Mouse (Mus musculus): ENCODE data around the gene Dgkh.
"Not testable (repeated sequence)": the region's sequence is repeated elsewhere in the genome, so short reads cannot be mapped to it uniquely, and the experiment has no call there.

Dgkh gene

DNA sequence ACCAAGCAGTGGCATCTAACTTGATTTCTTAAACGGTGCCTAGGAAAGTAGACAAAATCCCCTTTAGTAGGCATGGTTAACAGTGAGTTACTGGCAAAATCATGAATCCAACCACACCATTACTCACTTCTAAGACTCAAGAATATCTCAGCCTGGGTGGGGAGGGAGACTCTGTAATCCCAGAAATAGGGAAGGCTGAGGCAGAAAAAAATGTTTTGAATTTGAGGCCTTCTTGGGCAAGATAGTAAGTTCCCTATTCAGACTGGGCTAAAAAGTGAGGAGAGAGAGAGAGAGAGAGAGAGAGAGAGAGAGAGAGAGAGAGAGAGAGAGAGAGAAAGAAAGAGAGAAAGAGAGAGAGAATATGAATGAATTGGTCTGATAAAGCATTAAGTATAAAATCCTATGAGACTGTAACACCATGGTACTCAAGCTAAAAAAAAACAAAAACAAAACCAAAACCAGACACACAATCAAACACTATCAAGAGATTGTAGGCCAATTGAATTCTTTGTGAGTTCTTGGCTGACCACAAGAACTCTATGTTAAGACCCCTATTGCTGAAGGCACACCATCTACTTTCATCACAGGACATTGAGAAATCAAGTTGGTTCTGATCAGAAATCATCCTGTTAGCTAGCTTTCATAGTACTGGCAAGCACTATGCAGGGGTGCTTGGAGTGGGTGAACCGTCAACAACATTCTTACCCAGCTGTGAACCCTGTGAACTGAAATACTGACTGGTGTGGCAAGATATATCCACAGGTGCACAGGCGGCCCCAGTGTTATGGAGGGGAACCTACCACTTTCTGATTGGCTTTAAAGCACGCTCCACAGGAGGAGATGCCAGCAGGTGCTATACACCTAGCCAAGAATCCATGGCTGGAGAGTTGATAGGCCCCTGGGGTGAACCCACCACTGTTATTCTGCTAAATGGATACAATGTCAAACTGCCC lies 101.4 kb downstream of the Dgkh start:
- DNase-seq (ENCODE audit: low spot score in 2 of 2), result no peak

DNA sequence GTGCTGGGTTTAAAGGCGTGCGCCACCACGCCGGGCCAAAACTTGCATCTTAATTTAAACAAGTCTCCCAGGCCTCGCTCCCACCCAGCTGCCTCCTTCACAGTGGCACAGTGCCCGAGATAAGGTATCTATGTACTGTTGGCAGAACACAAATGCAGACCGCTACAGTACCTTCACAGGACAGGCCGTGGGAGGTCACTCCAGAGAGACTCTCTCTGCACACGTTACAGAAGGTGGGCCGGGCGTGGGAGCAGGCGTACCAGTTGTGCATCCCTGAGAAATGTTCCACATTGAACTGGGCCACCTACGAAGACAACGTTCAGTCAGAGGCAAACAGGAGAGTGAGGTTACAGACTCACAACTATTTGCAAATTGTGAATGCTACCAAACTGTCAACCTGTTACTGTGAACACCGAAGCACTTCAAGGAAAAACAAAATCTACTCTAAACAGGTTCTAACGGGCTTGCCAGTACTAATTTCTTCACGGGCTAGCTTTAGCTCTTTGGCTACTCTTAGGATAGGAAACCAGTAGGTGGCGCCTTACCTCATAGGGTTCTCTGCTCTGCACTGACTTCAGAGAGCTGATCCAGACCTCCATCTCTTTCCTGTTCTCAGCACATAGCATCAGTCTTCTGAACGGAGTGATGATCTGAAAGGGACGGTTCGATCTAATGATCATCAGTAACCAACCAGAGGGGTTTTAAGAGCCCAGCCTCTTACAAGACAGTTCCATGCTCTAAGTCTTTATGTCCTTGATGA lies 104.9 kb downstream of the Dgkh start:
- no peak for DNase-seq (ENCODE audit: low spot score in 2 of 2)

DNA sequence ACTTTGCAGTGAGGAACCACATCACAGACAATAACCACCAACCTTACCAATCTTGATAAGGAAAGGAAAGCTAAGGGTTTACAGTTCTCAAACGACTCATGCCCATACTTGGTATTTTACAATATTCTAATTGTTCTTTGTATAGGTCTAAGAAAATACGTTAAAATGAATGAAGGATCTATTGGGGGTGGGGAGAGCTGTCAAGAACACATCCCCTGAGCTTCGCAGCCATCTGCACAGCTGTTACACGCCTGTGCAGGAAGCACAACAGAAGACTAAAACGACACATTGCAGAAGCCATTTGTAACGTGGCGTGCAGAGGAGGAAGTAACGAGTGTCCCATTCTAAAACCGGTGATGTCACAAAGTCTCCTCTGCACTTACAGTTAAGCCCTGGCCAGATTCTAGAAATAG lies 113.7 kb downstream of the Dgkh start:
- no peak for DNase-seq (ENCODE audit: low spot score in 2 of 2)

DNA sequence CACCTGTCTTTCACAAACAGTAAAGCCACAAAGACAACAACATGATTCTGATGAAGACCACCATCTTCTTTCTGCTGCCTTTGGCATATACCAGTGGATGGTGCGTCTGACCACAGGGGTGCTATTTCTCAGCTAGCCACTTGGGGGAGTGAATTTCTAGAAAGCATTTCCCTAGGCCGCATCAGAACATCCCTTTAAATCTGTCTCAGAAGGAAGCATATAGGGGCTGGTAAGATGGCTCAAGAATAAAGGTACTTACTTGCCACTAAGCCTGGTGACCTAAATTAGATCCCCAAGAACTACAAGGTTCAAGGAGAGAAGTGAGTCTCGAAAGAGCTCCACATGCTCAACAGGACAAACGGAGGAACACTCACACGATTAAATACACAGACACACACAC lies 119.0 kb downstream of the Dgkh start:
- peak in 1 of 2 experiments; percentile 9 for DNase-seq (ENCODE audit: low spot score in 2 of 2)

DNA sequence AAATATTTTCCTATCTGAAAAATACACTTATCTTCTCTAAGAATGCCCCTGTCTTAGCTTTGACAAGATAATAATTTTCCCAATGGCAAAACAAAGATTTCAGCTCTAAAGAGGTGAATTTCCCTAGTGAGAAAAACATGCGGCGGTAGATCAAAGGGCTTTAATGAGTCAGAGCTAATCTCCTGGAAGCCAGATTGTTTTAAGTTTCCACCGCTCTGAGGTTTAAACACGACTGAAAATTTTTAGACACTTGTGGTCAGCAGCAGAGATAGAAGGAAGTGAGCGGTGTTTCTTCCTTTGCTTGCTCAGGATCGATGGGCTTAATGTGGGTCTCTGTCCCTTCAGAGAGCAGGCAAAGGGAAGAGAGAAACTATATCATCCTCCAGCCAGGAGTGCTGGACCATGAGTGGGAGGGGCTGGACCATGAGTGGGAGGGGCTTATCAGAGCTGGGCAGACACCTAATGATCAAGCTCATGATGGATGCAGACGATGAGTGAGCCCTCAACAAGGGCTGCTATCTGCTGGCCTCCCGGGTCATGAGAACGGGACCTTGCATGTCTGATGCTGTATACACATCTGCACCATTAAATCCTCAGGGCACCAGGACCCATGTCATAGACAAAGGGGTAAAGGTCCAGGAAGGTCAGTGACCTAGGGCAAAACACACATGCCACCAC lies 120.3 kb downstream of the Dgkh start:
- peak in 1 of 2 experiments; percentile 58 for DNase-seq (ENCODE audit: low spot score in 2 of 2)

DNA sequence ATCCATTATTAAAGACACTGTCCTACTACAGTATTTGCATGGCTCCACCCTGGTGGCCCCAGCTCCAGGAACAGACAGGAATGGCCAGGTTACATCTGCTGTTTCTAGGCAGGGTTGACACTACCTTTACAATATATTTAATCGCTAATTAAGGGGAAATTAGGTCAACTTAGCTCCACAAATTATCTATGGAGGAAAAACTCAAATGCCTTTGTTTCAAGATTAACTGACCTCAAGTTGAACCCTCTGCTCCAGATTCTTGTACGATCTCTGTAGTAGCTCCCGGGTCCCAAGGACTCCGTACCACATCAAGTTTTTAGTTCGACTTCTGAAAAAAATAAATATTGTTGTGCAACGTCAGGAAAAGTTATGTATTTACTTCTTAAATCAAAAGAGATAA lies 137.7 kb downstream of the Dgkh start:
- DNase-seq (ENCODE audit: low spot score in 2 of 2), result no peak

DNA sequence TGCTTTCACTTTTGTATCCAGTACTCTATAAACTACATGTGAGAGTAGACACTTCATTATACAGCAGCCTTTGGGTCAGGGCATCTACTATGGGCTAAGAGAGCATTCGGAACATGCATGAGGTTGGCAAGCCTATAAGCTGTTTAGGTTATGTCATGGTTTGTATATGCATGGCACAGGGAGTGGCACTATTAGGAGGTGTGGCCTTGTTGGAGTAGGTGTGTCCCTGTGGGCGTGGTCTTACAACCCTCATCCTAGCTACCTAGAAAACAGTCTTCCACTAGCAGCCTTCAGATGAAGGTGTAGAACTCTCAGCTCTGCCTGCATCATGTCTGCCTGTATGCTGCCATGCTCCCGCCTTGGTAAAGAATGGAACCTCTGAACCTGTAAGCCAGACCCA lies 139.6 kb downstream of the Dgkh start:
- DNase-seq (ENCODE audit: low spot score in 2 of 2), result no peak

DNA sequence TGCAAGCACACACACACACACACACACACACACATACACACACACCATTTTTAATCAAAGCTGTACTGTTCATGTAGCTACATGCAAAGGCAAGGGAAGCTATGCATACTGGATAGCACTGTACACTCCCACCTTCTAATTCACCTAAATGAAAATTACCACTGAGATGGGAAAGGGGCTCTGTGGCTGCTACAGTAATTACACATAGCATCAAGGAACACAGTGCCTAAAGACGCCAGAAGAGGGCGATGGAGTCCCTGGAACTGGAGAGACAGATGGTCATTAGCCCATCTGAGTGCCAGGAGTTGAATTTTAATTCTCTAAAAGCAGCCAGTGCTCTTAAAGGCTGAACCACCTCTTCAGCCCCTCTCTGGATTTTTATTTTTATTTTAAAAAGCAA lies 142.2 kb downstream of the Dgkh start:
- DNase-seq (ENCODE audit: low spot score in 2 of 2), result no peak

DNA sequence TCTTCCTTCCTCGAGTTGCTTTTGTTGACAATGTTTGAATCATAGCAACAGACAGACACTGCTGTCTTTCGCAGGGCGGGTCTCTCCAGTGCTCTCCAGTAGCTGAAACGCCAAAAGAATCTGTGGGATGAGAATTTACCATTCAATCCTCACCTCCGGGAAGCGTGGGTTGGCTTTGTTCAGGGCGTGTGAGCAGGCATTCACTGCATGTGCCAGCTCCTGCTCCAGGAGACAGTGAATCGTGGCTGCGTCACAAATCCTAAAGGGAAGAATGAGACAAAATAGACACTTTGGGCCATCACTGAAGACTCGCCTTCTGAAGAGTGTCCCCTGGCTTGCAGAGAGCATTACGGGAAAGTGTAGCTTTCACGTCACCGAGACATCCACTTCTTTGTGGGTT lies 148.4 kb downstream of the Dgkh start:
- peak in 1 of 2 experiments; percentile 52 for DNase-seq (ENCODE audit: low spot score in 2 of 2)

DNA sequence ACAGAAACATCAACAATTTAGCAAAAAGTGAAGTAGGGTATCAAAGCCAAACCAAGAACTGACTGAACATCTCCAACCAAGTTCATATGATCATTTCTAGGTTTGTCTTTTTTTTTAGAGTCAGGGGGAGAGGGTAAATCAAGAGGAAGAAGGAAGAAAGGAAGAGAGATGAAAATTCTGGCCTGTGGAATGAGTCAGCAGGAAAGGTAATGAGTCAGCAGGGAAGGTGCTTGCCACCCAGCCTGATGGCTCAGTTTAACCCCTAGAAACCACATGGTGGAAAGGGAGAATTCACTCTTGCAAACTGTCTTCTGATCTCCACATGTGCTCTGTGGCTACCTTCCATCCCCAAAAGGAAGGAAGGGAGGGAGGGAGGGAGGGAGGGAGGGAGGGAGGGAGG lies 149.4 kb downstream of the Dgkh start:
- no peak for DNase-seq (ENCODE audit: low spot score in 2 of 2)

DNA sequence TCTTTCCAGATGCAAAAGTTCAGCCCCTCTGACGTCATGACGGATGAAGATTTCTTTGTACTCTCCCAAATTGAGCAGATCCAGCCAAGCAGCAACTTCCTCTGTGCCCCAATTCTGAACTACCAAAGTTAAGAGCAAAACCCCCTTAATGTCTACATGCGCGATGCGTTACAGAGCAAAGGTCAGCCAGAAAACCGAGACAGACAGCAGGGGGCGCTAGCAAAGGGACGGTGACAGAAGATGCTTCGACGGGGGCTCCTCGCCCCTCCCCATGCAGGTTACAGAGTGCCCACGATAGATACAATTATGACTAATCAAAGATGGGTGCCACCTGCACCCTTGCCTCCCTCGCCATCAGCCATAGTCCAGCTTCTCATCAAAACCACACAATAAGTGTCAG lies 156.7 kb downstream of the Dgkh start:
- DNase-seq (ENCODE audit: low spot score in 2 of 2), result no peak

DNA sequence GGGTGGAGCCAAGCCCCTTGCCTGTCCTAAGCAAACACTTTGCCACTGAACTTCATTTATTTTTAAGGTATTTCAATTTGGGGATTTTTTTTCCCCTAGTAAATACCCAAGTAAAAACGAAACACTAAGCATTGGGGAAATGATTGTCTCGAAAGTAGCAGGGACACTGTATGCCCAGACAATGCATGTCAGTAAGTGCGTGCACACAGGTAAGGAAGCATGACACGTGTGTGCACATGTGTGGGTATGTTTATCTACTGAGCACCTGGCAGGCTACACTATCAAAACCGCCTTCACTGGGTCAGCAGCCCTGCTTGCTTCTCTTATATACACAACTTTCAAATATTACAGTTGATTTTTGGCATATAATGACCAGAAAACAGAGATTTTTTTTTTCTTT lies 164.2 kb downstream of the Dgkh start:
- DNase-seq (ENCODE audit: low spot score in 2 of 2), result no peak

DNA sequence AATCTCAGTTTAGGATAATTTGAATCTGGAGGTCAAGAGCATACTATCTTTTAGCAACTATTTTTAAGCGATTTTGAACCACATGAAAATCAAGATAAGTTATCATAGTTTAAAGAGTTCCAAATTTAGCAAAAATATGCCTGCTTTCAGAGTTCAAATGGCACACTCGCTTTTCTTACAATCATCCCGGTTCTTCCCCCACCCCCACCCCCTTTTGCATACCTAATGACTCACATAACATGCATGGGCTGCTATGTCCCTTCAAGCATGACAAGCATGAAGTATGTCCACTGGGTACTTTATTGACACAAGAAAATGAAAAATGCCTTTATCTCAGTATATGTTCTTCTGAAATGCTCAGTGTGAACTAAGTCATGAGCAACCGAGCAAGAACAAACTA lies 166.1 kb downstream of the Dgkh start:
- DNase-seq (ENCODE audit: low spot score in 2 of 2), result no peak

DNA sequence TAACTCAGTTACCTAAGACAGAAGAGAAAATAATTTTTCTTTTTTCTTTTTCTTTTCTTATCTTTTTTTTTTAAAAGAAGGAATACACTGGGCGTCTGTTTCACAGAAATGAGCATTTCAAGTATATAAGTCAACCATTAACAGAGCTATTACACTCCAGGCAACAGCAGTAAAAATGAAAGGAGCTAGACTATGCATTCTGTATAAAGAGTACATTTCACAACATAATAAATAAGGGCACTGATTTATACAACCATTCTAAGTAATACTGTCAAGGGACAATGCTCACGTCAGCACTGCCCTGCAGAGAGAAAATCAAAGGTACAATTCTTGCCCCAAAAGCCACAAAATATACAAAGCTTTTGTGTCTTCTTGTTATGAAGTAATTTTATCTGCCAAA lies 168.3 kb downstream of the Dgkh start:
- DNase-seq (ENCODE audit: low spot score in 2 of 2), result no peak

DNA sequence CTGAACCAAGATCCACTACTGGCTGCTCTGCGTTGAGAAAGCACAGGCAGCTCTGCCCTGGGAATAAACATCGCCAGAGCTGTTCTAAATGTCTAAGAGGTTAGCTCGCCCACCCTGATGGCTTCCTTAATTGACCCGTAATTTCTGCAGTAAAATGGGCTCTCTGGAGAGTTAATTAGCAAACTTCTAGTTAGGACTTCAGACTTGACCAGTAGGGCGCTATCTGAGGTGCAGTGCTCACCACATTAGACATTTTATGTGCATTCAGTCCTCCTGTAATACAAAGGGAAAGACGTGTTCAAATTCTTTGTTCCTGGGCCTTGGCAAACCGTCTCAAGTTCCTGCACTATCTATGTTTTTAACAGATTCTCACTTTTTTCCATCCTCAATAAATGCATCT lies 169.4 kb downstream of the Dgkh start:
- no peak for DNase-seq (ENCODE audit: low spot score in 2 of 2)

DNA sequence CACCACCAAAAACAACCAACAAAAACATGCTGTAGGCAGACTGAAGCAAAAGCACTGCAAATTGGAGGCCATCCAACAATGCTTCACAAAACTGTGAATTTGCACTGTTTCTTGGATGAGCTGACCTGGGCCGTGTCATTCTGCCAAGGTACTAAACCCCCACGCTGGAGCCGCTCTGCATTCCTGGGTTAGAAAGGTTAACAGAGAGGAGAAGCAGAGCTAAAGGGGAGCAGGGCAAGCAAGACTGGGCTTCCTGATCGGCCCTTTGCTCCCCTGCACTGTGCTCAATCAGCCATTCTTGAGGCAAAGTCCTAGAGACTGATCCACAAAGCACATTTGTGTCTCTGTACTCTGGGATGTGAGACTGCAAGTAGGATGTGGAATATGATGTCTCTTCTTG lies 170.5 kb downstream of the Dgkh start:
- no peak for DNase-seq (ENCODE audit: low spot score in 2 of 2)

DNA sequence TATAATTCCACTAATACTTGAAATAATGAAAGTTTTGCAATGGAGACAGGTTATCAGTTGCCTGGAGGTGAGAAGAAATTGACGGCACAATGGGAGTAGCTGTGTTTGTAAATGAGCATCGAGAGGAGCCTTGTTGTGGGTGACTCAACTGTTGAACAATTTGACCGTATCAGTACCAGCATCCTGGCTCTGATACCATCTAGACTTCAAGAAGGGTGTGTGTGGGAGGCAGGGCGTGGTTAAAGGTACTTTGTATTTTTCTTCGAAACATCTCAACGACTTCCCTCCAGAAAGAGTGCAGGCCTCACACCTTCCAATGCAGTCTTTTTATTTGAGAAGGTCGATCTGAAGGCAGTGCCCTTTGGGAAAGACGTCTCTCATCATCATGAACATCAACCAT lies 173.5 kb downstream of the Dgkh start:
- DNase-seq (ENCODE audit: low spot score in 2 of 2), result no peak

DNA sequence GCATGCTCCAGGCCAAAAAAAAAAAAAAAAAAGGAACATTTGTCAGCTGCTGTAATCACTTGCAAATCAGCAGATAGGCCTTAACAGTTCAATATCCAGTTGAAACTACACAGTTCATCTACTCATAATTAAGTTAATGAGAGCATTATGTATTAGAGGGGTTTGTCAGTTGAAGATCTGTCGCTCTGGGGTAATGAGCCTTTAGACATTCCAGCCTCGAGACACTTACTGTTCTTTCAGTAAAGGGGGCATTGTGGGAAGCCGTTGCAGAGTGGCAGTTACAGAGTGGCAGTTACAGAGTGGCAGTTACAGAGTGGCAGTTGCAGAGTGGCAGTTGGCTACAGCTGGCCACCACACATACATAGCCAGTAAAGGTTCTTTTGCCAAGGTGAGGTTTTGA lies 177.7 kb downstream of the Dgkh start:
- DNase-seq (ENCODE audit: low spot score in 2 of 2), result not testable (repeated sequence)

DNA sequence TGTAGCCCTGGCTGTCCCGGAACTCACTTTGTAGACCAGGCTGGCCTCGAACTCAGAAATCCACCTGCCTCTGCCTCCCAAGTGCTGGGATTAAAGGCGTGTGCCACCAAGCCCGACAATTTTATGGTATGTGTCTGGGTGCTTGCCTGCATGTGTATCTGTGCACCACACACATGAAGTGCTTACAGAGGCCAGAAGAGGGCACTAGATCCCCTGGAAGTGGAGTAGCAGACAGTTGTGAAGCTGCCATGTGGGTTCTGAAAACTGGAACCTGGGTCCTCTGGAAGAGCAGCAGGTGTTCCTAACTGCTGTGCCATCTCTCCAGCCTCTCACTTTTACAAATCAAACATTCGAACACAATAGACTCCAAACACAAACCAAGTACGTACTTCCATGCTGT lies 178.9 kb downstream of the Dgkh start:
- no peak for DNase-seq (ENCODE audit: low spot score in 2 of 2)

DNA sequence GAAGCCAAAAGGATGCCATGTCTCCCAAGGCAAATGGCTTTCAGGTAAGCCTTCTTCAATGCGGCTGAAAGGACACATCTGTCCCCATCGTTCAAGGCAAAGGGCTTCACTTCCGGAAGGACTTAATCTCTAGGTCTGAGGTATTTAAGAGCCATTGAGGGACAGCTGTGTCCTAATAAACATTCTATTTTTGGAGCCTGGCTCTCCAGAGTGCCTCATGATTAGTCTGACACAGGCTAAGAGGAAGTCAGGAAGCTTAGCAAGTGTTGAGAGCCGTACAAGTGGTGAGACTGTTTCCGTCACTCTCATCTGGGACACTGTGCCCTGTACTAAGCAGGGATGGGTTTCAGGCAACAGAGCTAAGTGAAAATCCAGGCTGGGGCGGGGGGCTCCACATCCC lies 183.8 kb downstream of the Dgkh start:
- no peak for DNase-seq (ENCODE audit: low spot score in 2 of 2)

DNA sequence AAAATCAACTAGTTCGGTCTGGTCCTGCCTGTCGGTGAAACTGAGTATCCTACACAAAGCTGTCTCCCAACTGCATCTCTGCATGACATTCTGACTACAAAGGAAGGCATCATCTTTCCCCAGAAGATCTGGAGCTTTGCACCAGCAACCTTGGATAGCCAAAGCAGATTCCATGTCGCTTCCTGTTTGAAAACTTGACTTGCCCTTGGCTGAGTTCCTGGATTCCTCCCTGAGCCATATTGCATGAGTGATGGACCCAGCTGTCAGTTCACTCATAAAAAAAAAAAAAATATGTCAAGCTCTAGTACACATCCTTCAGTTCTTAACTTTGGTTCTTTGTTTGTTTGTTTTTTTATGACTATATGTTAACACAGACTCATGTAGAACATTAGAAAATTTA lies 191.3 kb downstream of the Dgkh start:
- no peak for DNase-seq (ENCODE audit: low spot score in 2 of 2)

DNA sequence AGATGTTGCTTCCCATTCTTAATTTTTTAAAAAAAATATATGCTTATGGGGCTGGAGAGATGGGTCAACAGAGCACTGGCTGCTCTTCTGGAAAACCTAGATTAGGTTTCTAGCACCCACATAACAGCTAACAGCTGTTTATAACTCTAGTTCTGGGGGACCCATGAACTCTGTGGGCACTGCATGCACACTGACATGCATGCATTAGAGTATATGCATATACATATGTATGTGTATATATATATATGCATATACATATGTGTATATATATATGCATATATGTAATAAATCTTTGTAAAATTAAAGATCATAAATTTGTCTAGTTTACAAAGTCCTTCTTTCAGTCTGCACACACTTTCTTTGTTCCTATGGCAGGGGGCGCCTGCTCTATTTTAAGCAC lies 192.8 kb downstream of the Dgkh start:
- DNase-seq (ENCODE audit: low spot score in 2 of 2), result no peak
